Mouse (Mus musculus): ENCODE measurements at regions not wholly inside any gene's neighbourhood (a gene's known extent, or its start where the extent isn't known, plus 50 kb on each side); places are given as distances from the start of the nearest gene placed in this dataset.
"Not testable (repeated sequence)": the region's sequence is repeated elsewhere in the genome, so short reads cannot be mapped to it uniquely, and the experiment has no call there.

GRCm38 (mm10) chr2:78540422-78540821, 327.5 kb upstream of the Ube2e3 start:
- no peak for TF ChIP-seq CTCF (IDR thresholded peaks at IDR 0.05)
- no peak for TF ChIP-seq EP300 (IDR thresholded peaks at IDR 0.05)
- H3K9me3 ChIP-seq (ENCODE audit: low read length): no peaks in the 10 kb centered on the region
- H3K9ac ChIP-seq (replicated peaks; ENCODE audit: low read depth): no peak overlapping the region
- H3K4me3 ChIP-seq (ENCODE audit: low read depth, low read length): no peak overlapping the region
- H3K27me3 ChIP-seq (replicated peaks; ENCODE audit: insufficient read depth, low read length): no peaks in the 10 kb centered on the region
- no peak overlapping the region for H3K4me2 ChIP-seq (replicated peaks; ENCODE audit: low read depth, low read length)
- H3K4me1 ChIP-seq (ENCODE audit: insufficient read depth, low read depth, low read length): no peaks in the 10 kb centered on the region
- DNase-seq (ENCODE audit: low spot score) (no peak), ATAC-seq (no peak)
- WGBS: 55% methylated on average over 3 of the region's 3 CpGs
- no peaks in the 10 kb centered on the region for H3K36me3 ChIP-seq (ENCODE audit: insufficient read depth, low read length)
- no peak overlapping the region for H3K27ac ChIP-seq (ENCODE audit: low read length)

- Histone ChIP-seq H3K9me3 (ENCODE audit: low read length) (no peaks in the 10 kb centered on the region), H3K27ac (ENCODE audit: low read length) (no peak overlapping the region), H3K9ac (replicated peaks; ENCODE audit: low read depth) (no peak overlapping the region), H3K27me3 (replicated peaks; ENCODE audit: insufficient read depth, low read length) (no peaks in the 10 kb centered on the region), H3K36me3 (ENCODE audit: insufficient read depth, low read length) (no peaks in the 10 kb centered on the region), H3K4me2 (replicated peaks; ENCODE audit: low read depth, low read length) (no peak overlapping the region), H3K4me3 (ENCODE audit: low read depth, low read length) (no peak overlapping the region), H3K4me1 (ENCODE audit: insufficient read depth, low read depth, low read length) (no peaks in the 10 kb centered on the region)
- WGBS: 32% methylated on average over 5 of the region's 5 CpGs
- ATAC-seq (no peak), DNase-seq (ENCODE audit: low spot score) (peak; percentile 44)
- TF ChIP-seq CTCF (IDR thresholded peaks at IDR 0.05): no peak
- TF ChIP-seq EP300 (IDR thresholded peaks at IDR 0.05): no peak
These were observed 328.2 kb upstream of the Ube2e3 start for GRCm38 (mm10) chr2:78539592-78540300.

- no peak for TF ChIP-seq EP300 (IDR thresholded peaks at IDR 0.05)
- no peak for TF ChIP-seq CTCF (IDR thresholded peaks at IDR 0.05)
- WGBS: 61% methylated on average over 2 of the region's 2 CpGs
- Histone ChIP-seq H3K9me3 (ENCODE audit: low read length) (no peaks in the 10 kb centered on the region), H3K9ac (replicated peaks; ENCODE audit: low read depth) (no peak overlapping the region), H3K27me3 (replicated peaks; ENCODE audit: insufficient read depth, low read length) (no peaks in the 10 kb centered on the region), H3K4me1 (ENCODE audit: insufficient read depth, low read depth, low read length) (no peaks in the 10 kb centered on the region), H3K4me2 (replicated peaks; ENCODE audit: low read depth, low read length) (no peak overlapping the region), H3K36me3 (ENCODE audit: insufficient read depth, low read length) (no peaks in the 10 kb centered on the region), H3K27ac (ENCODE audit: low read length) (no peak overlapping the region), H3K4me3 (ENCODE audit: low read depth, low read length) (no peak overlapping the region)
- DNase-seq (ENCODE audit: low spot score) (peak; percentile 62), ATAC-seq (no peak)
These were observed 330.4 kb upstream of the Ube2e3 start for GRCm38 (mm10) chr2:78537574-78537973.

- H3K9me3 ChIP-seq (ENCODE audit: low read length); H3K4me3 ChIP-seq (ENCODE audit: low read depth, low read length); H3K9ac ChIP-seq (replicated peaks; ENCODE audit: low read depth); DNase-seq (ENCODE audit: low spot score); H3K36me3 ChIP-seq (ENCODE audit: insufficient read depth, low read length); H3K4me2 ChIP-seq (replicated peaks; ENCODE audit: low read depth, low read length); H3K27me3 ChIP-seq (replicated peaks; ENCODE audit: insufficient read depth, low read length); H3K27ac ChIP-seq (ENCODE audit: low read length); H3K4me1 ChIP-seq (ENCODE audit: insufficient read depth, low read depth, low read length); ATAC-seq: not testable (repeated sequence)
- WGBS: 98% methylated on average over 5 of the region's 5 CpGs
These were observed 334.0 kb upstream of the Ube2e3 start for GRCm38 (mm10) chr2:78533881-78534280.

GRCm38 (mm10) chr2:78530535-78530934, 337.4 kb upstream of the Ube2e3 start:
- Histone ChIP-seq H3K36me3 (ENCODE audit: insufficient read depth, low read length) (no peaks in the 10 kb centered on the region), H3K27ac (ENCODE audit: low read length) (no peak overlapping the region), H3K4me1 (ENCODE audit: insufficient read depth, low read depth, low read length) (no peaks in the 10 kb centered on the region), H3K9ac (replicated peaks; ENCODE audit: low read depth) (no peak overlapping the region), H3K4me3 (ENCODE audit: low read depth, low read length) (no peak overlapping the region), H3K27me3 (replicated peaks; ENCODE audit: insufficient read depth, low read length) (no peaks in the 10 kb centered on the region), H3K4me2 (replicated peaks; ENCODE audit: low read depth, low read length) (no peak overlapping the region), H3K9me3 (ENCODE audit: low read length) (no peaks in the 10 kb centered on the region)
- 16% methylated on average over 2 of the region's 2 CpGs for WGBS
- no peak for TF ChIP-seq EP300 (IDR thresholded peaks at IDR 0.05)
- TF ChIP-seq CTCF (IDR thresholded peaks at IDR 0.05): no peak
- no peak for ATAC-seq
- DNase-seq (ENCODE audit: low spot score): no peak

- no peak overlapping the region for H3K9ac ChIP-seq (replicated peaks; ENCODE audit: low read depth)
- ATAC-seq (no peak), DNase-seq (ENCODE audit: low spot score) (no peak)
- WGBS: 83% methylated on average over 4 of the region's 4 CpGs
- H3K27me3 ChIP-seq (replicated peaks; ENCODE audit: insufficient read depth, low read length): no peaks in the 10 kb centered on the region
- no peak overlapping the region for H3K4me3 ChIP-seq (ENCODE audit: low read depth, low read length)
- H3K27ac ChIP-seq (ENCODE audit: low read length): no peak overlapping the region
- no peaks in the 10 kb centered on the region for H3K9me3 ChIP-seq (ENCODE audit: low read length)
- no peaks in the 10 kb centered on the region for H3K36me3 ChIP-seq (ENCODE audit: insufficient read depth, low read length)
- no peak overlapping the region for H3K4me2 ChIP-seq (replicated peaks; ENCODE audit: low read depth, low read length)
- no peaks in the 10 kb centered on the region for H3K4me1 ChIP-seq (ENCODE audit: insufficient read depth, low read depth, low read length)
- TF ChIP-seq CTCF (IDR thresholded peaks at IDR 0.05) (no peak), EP300 (IDR thresholded peaks at IDR 0.05) (no peak)
These were observed 347.5 kb upstream of the Ube2e3 start for GRCm38 (mm10) chr2:78520258-78521023.

Data from lung, postnatal 0 days (tissue).